Mouse (Mus musculus): ENCODE data around the gene Ctnnd1. TPM values are rescaled to one million over a fixed set of nuclear protein-coding genes. Genes with fewer than 3 reads are reported as not detected.
"Not testable (repeated sequence)": the region's sequence is repeated elsewhere in the genome, so short reads cannot be mapped to it uniquely, and the experiment has no call there.

Gene Ctnnd1
- 10 to 100 TPM; 47.1 to 62.3 (median 51.3) TPM for total RNA-seq (2022)

DNA sequence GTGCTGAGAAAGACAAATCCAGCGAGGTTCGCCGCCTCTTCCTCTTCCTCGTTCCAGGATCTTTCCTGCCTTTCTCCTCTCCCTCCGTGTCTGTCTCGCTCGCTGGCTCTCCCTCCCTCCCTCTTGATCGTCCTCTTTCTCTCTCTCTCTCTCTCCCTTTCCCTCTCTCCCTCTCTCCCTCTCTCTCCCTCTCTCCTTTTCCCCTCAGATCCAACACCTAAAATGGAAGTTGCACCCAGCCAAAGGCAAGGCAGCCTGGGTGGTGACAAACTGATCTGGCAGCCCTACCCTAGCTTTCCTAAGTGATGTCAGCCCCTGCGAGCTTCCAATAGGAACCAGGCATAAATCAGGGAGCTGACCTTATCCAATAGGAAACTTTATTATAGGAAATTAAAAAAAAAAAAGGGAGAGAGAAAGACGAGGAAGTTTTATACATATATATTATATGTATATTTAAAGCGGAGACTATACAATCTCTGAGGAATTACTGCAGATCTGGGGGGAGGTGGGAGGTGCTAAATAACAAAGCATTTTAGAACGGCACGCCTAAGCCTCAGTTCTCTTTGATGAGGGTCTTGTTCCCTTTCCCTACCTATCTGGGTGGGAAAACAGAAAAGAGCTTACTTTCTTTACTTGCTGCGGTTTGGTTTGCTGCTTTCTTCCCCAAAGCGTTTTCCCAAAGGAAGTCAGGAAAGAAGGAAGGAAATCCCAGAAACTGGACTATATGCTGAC is at the start of gene Ctnnd1:
Gene Ctnnd1 (minus strand): TSS at position 302 of the 732 bp plus-strand sequence.
- peak; percentile 94 for DNase-seq (ENCODE audit: low spot score)

GRCm38 (mm10) chr2:84695007-84695695 is 44.6 kb upstream of the Ctnnd1 start:
- no peak for DNase-seq (ENCODE audit: low spot score)

GRCm38 (mm10) chr2:84690050-84690449 is 39.5 kb upstream of the Ctnnd1 start:
- DNase-seq (ENCODE audit: low spot score), result no peak

DNA sequence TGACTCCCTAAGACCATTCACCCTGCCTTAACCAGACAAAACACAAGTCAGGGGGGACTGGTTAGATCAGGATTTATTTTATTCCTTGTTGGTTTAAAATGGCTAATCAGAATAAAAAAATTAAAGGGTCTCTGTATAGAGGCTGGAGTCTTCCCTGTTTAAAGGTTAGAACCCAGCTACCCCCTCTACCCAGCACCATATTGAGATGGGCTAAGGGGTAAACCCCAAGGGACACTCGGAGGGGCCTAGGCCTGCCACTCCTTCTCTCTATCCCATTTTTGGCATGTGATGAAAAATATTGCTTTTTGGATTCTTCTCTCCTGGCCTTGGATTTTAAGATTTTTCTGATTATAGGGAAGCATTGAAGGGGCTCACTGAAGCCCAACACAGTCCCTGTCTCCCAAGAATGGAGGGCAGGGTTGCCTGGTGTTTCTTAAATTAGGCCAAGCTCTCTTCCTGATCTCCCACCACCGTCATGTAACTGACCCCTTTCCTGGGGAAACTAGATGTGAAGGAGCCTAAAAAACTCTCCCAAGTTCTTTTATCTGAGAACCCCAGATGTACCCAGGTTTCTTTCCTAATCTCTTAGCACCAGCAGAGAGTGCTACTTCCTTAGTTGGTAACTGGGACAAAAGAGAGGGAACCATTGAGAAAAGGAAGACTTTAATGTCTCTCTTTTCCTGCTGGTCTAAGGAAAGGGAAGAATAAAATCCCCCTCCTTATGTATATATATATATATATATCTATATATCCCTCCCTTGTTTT is 37.7 kb upstream of the Ctnnd1 start:
- no peak for DNase-seq (ENCODE audit: low spot score)

GRCm38 (mm10) chr2:84682605-84683183 is 32.1 kb upstream of the Ctnnd1 start:
- DNase-seq (ENCODE audit: low spot score), result no peak

GRCm38 (mm10) chr2:84679016-84679415 is 28.5 kb upstream of the Ctnnd1 start, which contains the start of gene Tmx2:
TSS of gene Tmx2 (minus strand) at chr2:84679140.
- DNase-seq (ENCODE audit: low spot score), result no peak

DNA sequence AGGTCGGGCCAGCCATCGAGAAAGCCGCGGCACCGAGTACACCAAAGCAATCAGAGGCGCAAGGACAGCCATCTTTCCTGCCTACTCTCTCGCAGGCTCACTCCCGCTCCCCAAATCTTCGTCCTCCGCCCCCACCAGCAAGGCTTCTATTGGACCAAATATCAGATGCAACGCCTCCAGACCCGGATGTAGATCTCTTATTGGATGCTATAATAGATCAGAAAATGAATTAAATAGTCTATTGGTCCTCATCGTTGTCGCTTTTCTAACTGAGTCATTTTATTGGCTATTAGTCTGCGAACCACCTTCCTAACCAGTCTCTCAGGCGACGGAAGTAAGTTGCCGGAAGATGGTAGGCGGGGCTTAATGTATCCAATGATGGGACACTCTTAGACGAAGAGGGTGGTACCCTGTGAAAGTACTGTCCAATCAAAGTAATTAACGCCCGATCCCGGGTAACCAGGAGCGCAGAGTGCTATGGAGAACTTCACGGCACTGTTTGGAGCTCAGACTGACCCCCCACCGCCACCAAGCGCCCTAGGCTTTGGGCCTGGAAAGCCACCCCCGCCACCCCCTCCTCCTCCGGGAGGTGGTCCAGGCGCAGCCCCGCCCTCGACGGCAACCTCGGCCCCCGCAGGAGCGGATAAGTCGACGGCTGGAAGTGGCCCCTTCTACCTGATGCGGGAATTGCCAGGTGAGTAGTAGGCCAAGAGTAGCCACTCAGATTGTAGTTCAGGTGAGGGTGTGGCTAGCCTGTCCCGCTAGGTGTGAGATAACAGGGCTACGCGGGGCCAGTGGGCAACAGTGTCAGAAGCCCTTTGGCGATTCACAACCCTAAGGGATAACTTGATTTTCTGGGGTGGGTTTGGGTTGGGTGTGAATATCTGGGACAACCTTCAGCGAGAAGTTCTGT is 27.7 kb upstream of the Ctnnd1 start, which contains the start of the genes Gm28635 and Med19:
Gene Gm28635 (minus strand): TSS at position 74 of the 913 bp plus-strand sequence.
Gene Med19 (plus strand): TSS at position 435 of the 913 bp plus-strand sequence.
- DNase-seq (ENCODE audit: low spot score), result peak; percentile 100

GRCm38 (mm10) chr2:84677270-84677967 is 26.9 kb upstream of the Ctnnd1 start:
- no peak for DNase-seq (ENCODE audit: low spot score)

DNA sequence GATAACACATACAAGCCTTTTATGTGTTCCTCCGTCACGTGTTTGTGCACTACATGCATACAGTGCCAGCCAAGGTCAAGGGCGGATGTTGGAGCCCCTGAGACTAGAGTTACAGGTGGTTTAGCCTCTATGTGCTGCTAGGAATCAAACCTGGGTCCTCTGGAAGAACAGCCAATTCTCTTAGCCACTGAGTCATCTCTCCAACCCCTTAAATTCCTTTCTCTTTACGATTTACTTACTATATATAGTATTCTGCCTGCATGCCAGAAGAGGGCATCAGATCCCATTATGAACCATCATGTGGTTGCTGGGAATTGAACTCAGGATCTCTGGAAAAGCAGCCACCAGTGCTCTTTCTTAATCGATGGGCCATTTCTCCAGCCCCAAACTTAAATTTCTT is 21.0 kb upstream of the Ctnnd1 start:
- DNase-seq (ENCODE audit: low spot score), result not testable (repeated sequence)

DNA sequence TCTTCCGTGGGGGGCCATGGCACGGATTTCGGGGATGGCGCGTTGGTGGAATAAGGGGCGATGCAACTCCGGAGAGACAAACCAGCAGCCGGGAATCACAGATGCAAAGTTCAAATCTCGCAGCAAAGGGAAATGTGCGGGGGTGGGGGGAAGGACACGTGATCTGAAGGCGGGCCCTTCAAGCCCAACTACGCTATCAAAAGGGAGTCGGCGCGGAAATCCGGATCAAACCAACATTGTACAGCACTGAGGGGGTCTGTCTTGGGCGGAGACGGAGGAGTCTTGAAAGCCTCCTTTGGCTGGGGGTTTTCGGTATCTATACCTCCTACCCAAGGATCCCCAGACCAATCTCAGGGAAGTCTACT is 20.0 kb upstream of the Ctnnd1 start, which contains the start of gene Selenoh:
Gene Selenoh (minus strand): TSS at position 202 of the 365 bp plus-strand sequence.
- peak; percentile 86 for DNase-seq (ENCODE audit: low spot score)

DNA sequence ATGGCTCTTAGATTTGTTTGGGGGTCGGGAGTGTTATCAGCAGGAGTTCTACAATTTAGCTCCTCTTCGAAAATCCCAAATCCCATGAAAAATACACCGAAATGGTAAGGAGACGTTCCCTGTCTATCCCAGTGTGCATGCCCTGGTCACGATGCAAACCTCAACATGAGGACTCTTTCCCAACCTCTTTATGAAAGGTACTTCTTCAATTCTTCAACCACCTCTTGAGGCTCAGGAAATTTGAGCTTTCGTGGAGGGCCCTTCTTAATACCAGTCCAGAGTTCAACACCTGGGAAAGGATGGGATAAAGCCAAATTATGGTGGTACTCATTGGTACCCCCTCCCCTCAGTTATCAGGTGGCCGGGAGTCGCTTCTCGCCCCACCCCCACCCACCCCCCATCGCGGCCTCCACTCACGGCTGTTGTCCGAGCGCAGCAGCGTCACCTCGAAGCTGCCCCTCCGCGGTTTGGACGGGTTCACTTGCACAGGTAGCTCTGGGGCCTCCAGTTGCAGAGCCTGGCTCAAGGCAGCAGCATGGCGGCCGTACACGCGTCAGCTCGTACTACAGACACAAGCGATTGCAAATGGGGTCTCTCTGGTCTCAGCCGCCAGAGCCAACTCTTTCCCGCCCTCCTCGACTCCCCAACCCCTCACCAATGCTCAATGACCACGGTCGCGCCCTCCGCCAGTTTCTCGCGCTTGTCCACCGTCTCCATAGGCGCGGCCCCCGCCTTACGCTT is 19.4 kb upstream of the Ctnnd1 start:
- DNase-seq (ENCODE audit: low spot score), result no peak

DNA sequence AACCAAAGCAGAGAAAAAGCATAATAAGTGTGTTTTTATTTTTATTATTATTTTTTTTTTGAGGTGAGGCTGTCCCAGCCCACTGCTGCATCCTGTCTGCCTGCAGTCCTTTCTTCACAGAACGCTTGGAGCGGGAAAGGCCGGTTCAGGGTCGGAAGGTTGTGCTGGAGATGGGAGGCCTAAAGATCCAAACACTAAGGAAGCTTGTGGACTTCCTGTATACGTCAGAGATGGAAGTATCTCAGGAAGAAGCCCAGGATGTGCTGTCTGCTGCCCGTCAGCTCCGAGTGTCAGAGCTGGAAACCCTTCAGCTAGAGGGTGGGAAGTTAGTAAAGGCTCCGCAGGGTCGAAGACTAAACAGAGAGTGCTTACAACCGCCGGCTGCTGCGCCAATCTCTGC is 15.5 kb upstream of the Ctnnd1 start:
- no peak for DNase-seq (ENCODE audit: low spot score)

GRCm38 (mm10) chr2:84662866-84663265 is 12.3 kb upstream of the Ctnnd1 start:
- DNase-seq (ENCODE audit: low spot score), result peak; percentile 42

- peak; percentile 79 for DNase-seq (ENCODE audit: low spot score)
These were observed 9.7 kb upstream of the Ctnnd1 start for GRCm38 (mm10) chr2:84660253-84660652.

DNA sequence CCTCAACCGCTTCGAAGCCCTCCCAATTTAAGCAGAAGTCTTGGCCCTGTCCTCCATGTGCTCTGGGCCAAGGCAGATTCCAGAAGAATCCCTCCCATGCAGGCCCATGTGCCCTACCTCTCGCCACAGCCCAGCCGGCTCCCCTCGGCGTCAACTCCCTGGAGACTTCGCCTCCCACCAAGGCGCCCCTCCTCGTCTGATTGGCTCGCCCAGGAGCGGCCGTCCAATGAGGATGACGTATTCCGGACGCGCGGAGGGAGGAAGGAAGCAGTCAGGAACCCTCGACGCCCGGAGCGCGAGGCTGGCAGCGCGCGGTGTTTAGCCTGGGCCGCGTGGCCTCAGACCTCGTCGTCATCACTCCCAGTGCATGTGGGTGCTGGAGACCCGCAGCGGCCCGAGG is 8.2 kb upstream of the Ctnnd1 start, which contains the start of gene Btbd18:
Gene Btbd18 (plus strand): TSS at position 274 of the 400 bp plus-strand sequence.
- no peak for DNase-seq (ENCODE audit: low spot score)

DNA sequence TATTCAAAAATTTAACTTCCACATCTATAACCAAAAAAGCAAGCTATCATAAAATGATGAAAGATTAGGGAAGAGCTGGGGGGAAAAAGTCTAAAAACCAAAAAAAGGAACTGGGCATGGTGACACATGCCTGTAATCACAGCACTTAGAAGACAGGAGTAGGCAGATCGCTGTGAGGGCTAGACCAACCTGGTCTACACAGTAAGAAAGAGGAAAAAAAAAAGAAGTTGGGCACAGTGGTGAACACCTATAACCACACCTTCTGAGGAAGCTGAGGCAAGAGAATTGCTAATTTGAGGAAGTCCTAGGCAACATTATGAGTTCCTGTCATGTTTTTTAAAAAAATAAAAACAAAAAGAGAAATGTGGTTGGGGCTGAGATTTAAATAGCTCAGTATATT is 5.3 kb upstream of the Ctnnd1 start:
- DNase-seq (ENCODE audit: low spot score), result no peak

DNA sequence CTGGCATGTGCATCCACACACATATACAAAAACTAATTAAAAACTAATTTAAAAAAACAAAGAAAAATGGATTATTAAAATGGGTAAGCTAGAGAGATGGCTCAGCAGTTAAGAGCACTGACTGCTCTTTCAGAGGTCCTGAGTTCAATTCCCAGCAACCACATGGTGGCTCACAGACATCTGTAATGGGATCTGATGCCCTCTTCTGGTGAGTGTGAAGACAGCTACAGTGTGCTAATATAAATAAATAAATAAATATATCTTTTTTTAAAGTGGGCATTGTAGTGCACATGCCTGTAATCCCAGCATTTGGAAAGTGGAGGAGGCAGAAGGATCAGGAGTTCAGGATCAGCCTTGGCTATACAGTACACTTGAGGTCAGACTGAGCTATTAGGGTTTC is 2.8 kb upstream of the Ctnnd1 start:
- DNase-seq (ENCODE audit: low spot score), result no peak

DNA sequence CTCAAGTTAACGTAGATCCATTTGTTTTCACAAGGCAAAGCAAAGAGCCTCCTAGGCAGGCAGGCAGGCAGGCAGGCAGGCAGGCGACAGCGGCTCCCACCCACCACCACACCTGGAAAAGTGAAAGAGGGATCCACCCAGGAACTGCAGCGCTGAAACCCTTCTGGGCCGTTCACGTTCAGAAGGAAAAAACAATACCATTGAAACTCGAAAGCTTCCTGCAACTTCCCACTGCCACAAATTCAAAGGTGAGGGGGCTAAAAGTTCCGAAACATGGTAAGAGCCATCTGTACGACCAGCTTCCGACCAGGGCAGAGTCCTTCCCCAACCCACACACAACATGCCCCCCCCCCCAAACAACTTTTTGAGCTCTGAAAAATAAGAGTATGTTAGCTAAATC is 891 bp downstream of the Ctnnd1 start:
- no peak for DNase-seq (ENCODE audit: low spot score)

GRCm38 (mm10) chr2:84648369-84648768 is 2.2 kb downstream of the Ctnnd1 start:
- DNase-seq (ENCODE audit: low spot score), result no peak
